Mouse (Mus musculus) intestine, postnatal 0 days (tissue): Measurements from ENCODE around the gene Sdhaf2. TPM values are rescaled to one million over a fixed set of nuclear protein-coding genes. Genes with fewer than 3 reads are reported as not detected.
A peak's percentile ranks its signal among the peaks of the same experiment; 100 is the strongest.

ENCODE experiments used
- ATAC-seq: fragments of 200-750 bp; cut with Nextera tagmentation; 2 replicates; pipeline ENCODE4 v1.8.0; 2017; ENCODE audit warnings: mild to moderate bottlenecking, moderate TSS enrichment, moderate library complexity
- H3K27ac ChIP-seq: fragments of 300-500 bp; sonication (generic); 2 replicates; pipeline ENCODE4 v1.5.1; 2014; ENCODE audit warnings: mild to moderate bottlenecking, low read depth, low read length, moderate library complexity
- H3K27me3 ChIP-seq: fragments of 300-500 bp; sonication (generic); replicated peaks from 2 replicates; pipeline ENCODE4 v1.6.1; 2014; ENCODE audit warnings: low read length, mixed read lengths; ENCODE audit not compliant: control insufficient read depth, insufficient read depth
- H3K36me3 ChIP-seq: fragments of 300-500 bp; sonication (generic); 2 replicates; pipeline ENCODE4 v1.6.1; 2014; ENCODE audit warnings: mild to moderate bottlenecking, moderate library complexity; ENCODE audit not compliant: control insufficient read depth, insufficient read depth
- H3K4me1 ChIP-seq: fragments of 300-500 bp; sonication (generic); replicated peaks from 2 replicates; pipeline ENCODE4 v1.6.1; 2014; ENCODE audit warnings: antibody characterized with exemption, low read length, mixed read lengths; ENCODE audit not compliant: control insufficient read depth, insufficient read depth
- H3K4me2 ChIP-seq: fragments of 300-500 bp; sonication (generic); replicated peaks from 2 replicates; pipeline ENCODE4 v1.6.1; 2014; ENCODE audit warnings: low read depth, mild to moderate bottlenecking, moderate library complexity
- H3K4me3 ChIP-seq: fragments of 300-500 bp; sonication (generic); 2 replicates; pipeline ENCODE4 v1.5.1; 2014; ENCODE audit warnings: low read depth, low read length
- H3K9ac ChIP-seq: fragments of 300-500 bp; sonication (generic); 2 replicates; pipeline ENCODE4 v1.6.1; 2014; ENCODE audit warnings: mild to moderate bottlenecking, low read depth, low read length
- H3K9me3 ChIP-seq: fragments of 300-500 bp; sonication (generic); 2 replicates; pipeline ENCODE4 v1.6.1; 2016; ENCODE audit warnings: mixed run types; ENCODE audit not compliant: control insufficient read depth
- CTCF ChIP-seq: sonication (generic); IDR thresholded peaks from 2 replicates; pipeline ENCODE4 v1.5.1; 2016; ENCODE audit warnings: low read depth, mild to moderate bottlenecking, control low read depth, antibody characterized with exemption, moderate library complexity
- WGBS: fragments of 180-500 bp; shearing (Covaris S2); extraction: QIAGEN DNeasy Blood & Tissue Kit; methylation state at CpG from one replicate; pipeline ENCODE4 v1.1.7; 2014; 5-methylcytosine and 5-hydroxymethylcytosine counted together
- polyA plus RNA-seq: library from polyadenylated mRNA; unstranded; fragments of >200 nt; fragmentation: Nextera tagmentation; extraction: Ambion mirVana; gene quantifications from 2 replicates; pipeline ENCODE4 v1.2.1, GENCODE M21; 2015

Sdhaf2 gene
- polyA plus RNA-seq, 1 experiment from 2014 or later = 42.5 TPM

GRCm38 (mm10) chr19:10464427-10464826, 61.5 kb downstream of the Sdhaf2 start:
- Histone ChIP-seq H3K4me1 (no peaks in the 10 kb centered on the region), H3K4me2 (no peak overlapping the region), H3K27me3 (peaks cover 20% of the 10 kb centered on the region; the same call in 1 of the 2 replicates), H3K36me3 (no peaks in the 10 kb centered on the region), H3K9ac (no peak overlapping the region), H3K4me3 (no peak overlapping the region), H3K27ac (no peak overlapping the region), H3K9me3 (no peaks in the 10 kb centered on the region)
- no peak for TF ChIP-seq CTCF
- ATAC-seq = no peak
- WGBS = 57% methylated on average over 4 of the region's 4 CpGs

- no peak overlapping the region for H3K9ac ChIP-seq
- H3K4me1 ChIP-seq = 0 out of 2 replicates have a peak, but pooled peaks cover under 1% of the 10 kb centered on the region
- H3K4me2 ChIP-seq = no peak overlapping the region
- H3K27me3 ChIP-seq = peaks cover 37% of the 10 kb centered on the region
- H3K9me3 ChIP-seq = no peaks in the 10 kb centered on the region
- no peak for ATAC-seq
- H3K27ac ChIP-seq = no peak overlapping the region
- no peaks in the 10 kb centered on the region for H3K36me3 ChIP-seq
- H3K4me3 ChIP-seq = no peak overlapping the region
- 40% methylated on average over 7 of the region's 7 CpGs for WGBS
- TF ChIP-seq CTCF = no peak
These were observed 64.4 kb downstream of the Sdhaf2 start for GRCm38 (mm10) chr19:10461584-10461983.

DNA sequence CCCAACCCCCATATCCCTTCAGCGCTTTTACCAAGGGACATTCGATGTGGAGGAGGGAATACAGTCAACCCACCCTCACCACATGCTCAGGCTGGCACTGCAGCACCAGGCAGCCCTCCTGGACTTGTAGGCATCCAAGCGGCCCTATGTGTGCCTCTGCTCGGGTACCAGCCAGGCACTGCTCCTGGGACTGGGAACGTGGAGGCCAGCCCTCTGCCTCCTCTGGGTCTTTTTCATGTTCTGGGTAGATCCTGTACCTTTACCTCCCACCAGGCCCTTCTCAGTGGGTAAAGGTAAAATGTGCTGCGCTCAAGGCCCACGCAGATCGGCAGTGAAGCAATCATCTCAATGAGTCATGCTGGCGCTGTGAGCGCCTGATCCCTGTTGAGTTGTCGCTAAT, 66.0 kb downstream of the Sdhaf2 start:
- Histone ChIP-seq H3K9ac (no peak overlapping the region), H3K36me3 (no peaks in the 10 kb centered on the region), H3K4me2 (no peak overlapping the region), H3K27me3 (peaks cover 51% of the 10 kb centered on the region), H3K4me3 (no peak overlapping the region), H3K4me1 (peaks cover 7% of the 10 kb centered on the region; the same call in 1 of the 2 replicates), H3K9me3 (no peaks in the 10 kb centered on the region), H3K27ac (no peak overlapping the region)
- TF ChIP-seq CTCF = no peak
- WGBS = 60% methylated on average over 11 of the region's 11 CpGs
- no peak for ATAC-seq

DNA sequence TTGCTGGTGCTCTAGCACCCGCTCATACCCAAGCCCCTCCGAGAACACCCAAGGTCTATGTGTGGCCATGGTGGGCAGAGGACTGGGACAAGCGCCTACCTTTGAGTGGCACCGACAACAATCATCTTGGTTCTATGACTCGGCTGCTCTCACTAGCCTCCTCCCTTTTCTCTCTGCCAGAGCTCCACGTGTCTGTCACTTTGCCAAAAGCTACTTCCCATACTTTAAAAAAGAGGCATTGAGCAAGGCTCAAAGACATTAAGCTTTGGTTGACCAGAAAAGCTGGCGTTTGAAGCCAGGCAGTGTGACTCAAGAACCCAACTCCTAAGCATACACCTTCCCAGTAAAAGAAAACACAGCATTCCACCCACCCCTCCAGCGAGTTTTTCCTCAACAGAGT, 67.8 kb downstream of the Sdhaf2 start:
- WGBS = 18% methylated on average over 8 of the region's 8 CpGs
- no peak for TF ChIP-seq CTCF
- H3K36me3 ChIP-seq = no peaks in the 10 kb centered on the region
- H3K4me2 ChIP-seq = peak overlapping the region; percentile 90
- ATAC-seq = no peak
- H3K4me1 ChIP-seq = peaks cover 10% of the 10 kb centered on the region; the same call in 1 of the 2 replicates
- peaks cover 51% of the 10 kb centered on the region for H3K27me3 ChIP-seq
- H3K4me3 ChIP-seq = peak overlapping the region; percentile 55
- H3K27ac ChIP-seq = no peak overlapping the region
- H3K9me3 ChIP-seq = no peaks in the 10 kb centered on the region
- no peak overlapping the region for H3K9ac ChIP-seq

DNA sequence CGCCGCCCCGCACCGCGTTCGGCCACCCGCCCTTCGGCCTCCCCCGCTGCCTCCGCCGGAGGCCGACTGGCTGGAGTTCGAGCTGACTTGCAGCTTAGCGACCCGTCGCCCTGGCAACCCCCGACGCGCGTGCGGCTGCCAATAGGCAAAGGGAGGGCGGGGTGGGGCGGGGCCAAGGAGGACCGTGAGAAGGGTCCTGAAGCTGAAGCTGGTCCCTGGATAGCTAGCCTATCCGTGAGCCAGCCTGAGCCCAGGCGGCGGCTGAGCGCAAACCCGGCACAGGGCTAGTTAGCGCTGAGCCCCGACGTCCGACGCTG, 68.5 kb downstream of the Sdhaf2 start:
- peak overlapping the region; percentile 88 for H3K27ac ChIP-seq
- peak; percentile 56 for ATAC-seq
- peaks cover 50% of the 10 kb centered on the region for H3K27me3 ChIP-seq
- under 1% methylated on average over 34 of the region's 34 CpGs for WGBS
- H3K9me3 ChIP-seq = no peaks in the 10 kb centered on the region
- TF ChIP-seq CTCF = no peak
- peaks cover 10% of the 10 kb centered on the region; the same call in 1 of the 2 replicates for H3K4me1 ChIP-seq
- H3K9ac ChIP-seq = peak overlapping the region; percentile 62
- no peaks in the 10 kb centered on the region for H3K36me3 ChIP-seq
- peak overlapping the region; percentile 90 for H3K4me2 ChIP-seq
- peak overlapping the region; percentile 55 for H3K4me3 ChIP-seq

- Histone ChIP-seq H3K27ac (peak within 1 kb of the TSS; percentile 88), H3K4me2 (peak within 1 kb of the TSS; percentile 90), H3K4me3 (peak within 1 kb of the TSS; percentile 55), H3K9me3 (no peaks in the 10 kb centered on the region), H3K9ac (peak within 1 kb of the TSS; percentile 62), H3K27me3 (peaks cover 44% of the 10 kb centered on the region), H3K36me3 (no peaks in the 10 kb centered on the region), H3K4me1 (peaks cover 10% of the 10 kb centered on the region; the same call in 1 of the 2 replicates)
- ATAC-seq = peak; percentile 72
- peak; percentile 77 for TF ChIP-seq CTCF
- under 1% methylated on average over 82 of the region's 96 CpGs for WGBS
These were observed 69.0 kb downstream of the Sdhaf2 start, which contains the start of gene Lrrc10b for GRCm38 (mm10) chr19:10456752-10457483. Gene Lrrc10b (minus strand): TSS chr19:10457473.
